Mouse (Mus musculus) layer of hippocampus, adult 6 months (tissue): ENCODE results near the gene Dennd4a. TPM values are rescaled to one million over a fixed set of nuclear protein-coding genes. Genes with fewer than 3 reads are reported as not detected.

Experiments used
- long read RNA-seq, 2 experiments: library from polyadenylated mRNA; unstranded; transcript quantifications; one replicate each; pipeline ENCODE4 v2.0.0; 2019 to 2020
- polyA plus RNA-seq: library from polyadenylated mRNA; unstranded; fragments of <200 nt; fragmentation: Nextera tagmentation; gene quantifications from 2 replicates; pipeline ENCODE4 v1.2.3, GENCODE M21; 2021

The Dennd4a gene
- polyA plus RNA-seq, result 5.2 and 5.7 TPM in 2 replicates
- long read RNA-seq, experiment 1, partial matches to known transcripts, result 2 of 13 reads
- long read RNA-seq, experiment 1, other reads (novel, unspliced or antisense), result 10 of 13 reads
- long read RNA-seq, experiment 2, full-length matches to known transcripts, result 5 of 31 reads
- long read RNA-seq, experiment 2, partial matches to known transcripts, result 15 of 31 reads
- long read RNA-seq, experiment 2, other reads (novel, unspliced or antisense), result 11 of 31 reads

DNA sequence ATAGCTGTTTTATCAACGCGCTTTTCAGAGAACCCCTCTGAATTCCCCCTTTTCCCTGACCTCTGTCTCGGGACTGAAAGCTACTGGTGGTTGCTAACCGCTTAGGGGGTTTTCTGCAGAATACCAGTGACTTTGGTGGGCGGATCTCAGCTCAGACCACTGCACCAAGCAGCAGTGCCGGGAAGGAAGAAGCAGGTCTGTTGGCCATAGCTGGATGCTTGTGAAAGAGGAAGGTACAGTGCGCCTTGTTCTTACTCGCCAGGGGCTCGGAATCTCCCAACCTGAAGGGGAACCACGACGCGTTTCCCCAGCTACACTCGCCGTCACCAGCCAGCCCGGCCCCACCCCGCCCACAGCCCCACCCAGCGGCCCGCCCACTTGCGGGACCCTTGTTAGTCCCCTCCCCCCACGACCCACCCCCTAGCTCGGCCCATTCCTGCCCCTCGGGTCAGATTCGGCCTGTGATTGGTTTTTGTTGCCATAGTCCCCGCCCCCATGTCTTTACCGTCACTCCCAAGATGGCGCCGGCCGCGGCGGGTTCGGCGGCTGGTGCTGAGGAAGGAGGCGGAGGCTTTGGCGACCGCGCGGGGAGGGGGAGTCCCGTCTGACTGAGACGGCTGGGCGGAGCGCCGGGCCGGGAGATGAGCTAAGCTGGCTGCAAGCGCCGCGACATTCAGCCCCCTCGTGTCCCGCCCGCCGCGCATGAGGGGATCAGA is at the start of gene Dennd4a:
Dennd4a (plus strand) TSS at position 519 of the 716 bp plus-strand sequence.

DNA sequence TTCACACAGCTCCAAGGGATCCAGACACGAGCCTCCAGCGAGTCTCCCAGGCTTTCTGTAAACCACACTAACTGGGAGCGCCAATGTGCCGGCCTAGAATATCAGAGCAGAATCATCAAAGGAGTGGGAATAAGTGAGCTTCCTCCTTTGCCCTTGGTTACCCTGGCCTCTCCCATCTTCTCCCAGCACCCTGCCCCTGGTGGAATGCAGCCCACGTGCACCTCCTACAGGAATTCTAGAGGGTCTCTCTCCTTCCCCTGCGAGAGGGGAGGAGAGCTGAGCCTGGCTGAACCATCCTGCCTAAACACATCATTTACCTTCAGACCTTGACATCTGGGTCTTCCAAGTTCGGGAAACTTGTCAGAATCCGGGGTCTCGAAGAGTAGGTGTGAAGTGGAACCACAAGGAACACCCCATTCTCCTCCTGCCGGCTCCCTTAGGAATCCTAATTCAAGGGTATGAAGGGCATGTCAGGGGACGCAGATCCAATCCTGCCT is 140.1 kb downstream of the Dennd4a start, which contains the start of gene Slc24a1:
Slc24a1 (minus strand) TSS at position 447 of the 497 bp plus-strand sequence.

DNA sequence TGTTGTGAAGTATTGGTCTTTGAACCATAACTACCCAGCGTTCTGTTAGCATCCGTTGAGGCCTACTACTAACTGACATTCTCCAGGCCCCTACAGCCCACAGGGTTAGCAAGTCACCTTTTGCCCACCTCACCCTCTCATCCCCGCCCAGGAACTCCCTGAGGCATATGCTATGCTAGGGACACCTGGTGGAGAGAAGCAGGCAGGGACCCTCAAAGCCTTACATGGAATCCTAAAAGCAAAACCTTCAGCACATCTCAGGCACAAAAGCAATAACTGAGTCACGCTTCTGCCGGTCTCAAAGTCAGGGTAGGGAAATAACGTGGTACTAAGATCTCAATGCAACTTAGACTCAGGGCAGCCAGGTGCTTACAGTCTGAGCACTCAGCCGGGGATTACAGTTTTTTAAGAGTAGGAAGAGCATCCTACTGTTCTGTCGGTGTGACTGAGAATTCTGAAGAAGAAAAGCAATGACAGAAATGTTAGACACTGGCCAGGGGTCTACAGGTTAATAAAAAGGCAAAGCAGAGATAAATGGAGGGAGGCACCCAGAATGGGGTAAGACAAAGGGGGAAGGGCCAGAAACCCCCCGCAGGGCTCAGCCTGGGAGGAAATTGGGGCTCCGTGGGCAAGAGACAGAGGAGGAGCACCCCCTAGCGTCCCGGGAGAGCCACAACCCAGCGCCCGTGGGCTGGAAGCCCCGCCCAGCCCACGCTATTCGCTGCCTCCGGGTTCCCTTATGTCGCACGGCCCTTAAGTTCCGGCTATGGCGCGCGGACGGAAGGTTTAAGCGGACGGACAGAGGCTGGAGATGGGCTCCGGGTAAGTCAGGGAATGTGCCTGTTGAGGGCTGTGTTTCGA is 149.2 kb downstream of the Dennd4a start, which contains the start of gene Ints14:
Ints14 (plus strand) TSS at position 789 of the 861 bp plus-strand sequence.

Other genes with a start within 250 kb of the Dennd4a start
- gene Rab11a, start 73.6 kb upstream of the Dennd4a start, polyA plus RNA-seq, result 274 and 335 TPM in 2 replicates
- gene Slc24a1, start 140.3 kb downstream of the Dennd4a start, polyA plus RNA-seq, result 0.05 and 0.10 TPM in 2 replicates
- 11.0 and 11.5 TPM in 2 replicates for gene Ints14, start 149.6 kb downstream of the Dennd4a start, polyA plus RNA-seq
- gene Hacd3, start 210.4 kb downstream of the Dennd4a start, polyA plus RNA-seq, result 92.6 and 112 TPM in 2 replicates
- 22.0 and 28.5 TPM in 2 replicates for gene Dpp8, start 221.1 kb downstream of the Dennd4a start, polyA plus RNA-seq